Mouse (Mus musculus): ENCODE data around the gene Acyp2.

Gene Acyp2

GRCm38 (mm10) chr11:30580008-30580407 lies 69.4 kb downstream of the Acyp2 start:
- DNase-seq (ENCODE audit: extremely low spot score, low read depth, low spot score), result no peak

DNA sequence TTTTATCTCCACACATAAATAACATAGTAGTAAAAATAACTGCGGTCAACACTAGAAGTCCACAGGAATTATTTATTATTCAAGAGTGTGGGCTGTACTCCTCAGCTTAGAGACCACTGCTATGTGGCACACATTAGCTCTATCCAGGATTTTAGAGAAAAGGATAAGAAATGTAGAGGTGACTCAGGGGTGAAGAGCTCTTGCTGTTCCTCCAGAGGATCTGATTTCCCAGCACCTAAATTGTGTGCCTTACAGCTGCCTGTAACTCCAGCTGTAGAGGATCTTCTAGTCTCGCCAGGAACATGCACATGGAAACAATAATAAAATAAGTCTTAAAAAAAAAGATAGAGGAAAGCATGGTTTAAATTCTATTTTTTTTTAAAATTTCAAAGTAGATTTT lies 70.5 kb downstream of the Acyp2 start:
- DNase-seq (ENCODE audit: extremely low spot score, low read depth, low spot score), result no peak

DNA sequence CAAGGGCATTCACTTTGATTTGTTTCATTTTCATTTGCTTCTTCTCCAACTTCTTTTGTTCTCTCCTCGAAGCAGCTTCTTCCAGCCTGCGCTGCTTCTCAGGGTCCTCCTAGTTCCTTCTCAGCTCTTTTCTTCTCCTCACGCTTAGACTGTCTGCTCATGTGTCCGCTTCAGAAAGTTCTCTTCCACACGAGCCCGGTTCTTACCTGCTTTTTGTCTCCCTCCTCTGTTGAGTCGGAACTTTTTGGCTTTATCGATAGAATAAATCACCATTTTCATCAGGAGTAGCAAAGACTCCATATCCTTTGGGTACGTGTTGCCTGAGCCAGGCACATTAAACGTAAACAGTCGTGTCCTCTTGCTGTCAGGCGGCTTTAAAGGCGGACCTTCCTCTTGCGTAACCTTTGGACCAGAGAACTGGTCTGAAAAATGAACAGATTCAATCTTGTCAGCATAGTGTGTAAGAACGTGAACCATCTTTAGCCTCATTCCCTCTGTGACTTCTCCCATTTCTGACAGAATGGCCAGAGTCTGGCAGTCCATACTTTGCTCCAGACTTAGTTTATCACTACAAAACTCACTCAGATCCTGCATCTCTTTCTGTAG lies 76.5 kb downstream of the Acyp2 start:
- no peak for DNase-seq (ENCODE audit: extremely low spot score, low read depth, low spot score)

GRCm38 (mm10) chr11:30570568-30570967 lies 78.8 kb downstream of the Acyp2 start:
- no peak for DNase-seq (ENCODE audit: extremely low spot score, low read depth, low spot score)

DNA sequence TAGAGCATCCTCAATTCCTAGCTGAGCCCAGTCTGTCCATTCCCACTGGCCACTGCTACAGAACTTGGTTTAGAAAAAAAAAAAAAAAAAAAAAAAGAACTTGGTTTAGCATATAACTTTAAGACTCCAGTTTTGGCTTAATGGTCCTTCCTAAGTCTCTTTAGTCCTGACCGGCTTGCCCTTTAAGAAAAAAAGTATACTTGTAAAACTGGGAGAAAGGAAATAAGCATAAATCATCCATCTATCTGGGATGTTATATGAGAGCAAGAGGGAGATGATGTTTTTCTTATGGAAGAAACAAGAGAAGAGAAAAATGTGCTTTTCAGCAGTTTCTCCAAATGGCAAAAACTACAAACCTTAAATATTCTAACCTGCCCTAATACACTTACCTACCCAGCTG lies 89.2 kb downstream of the Acyp2 start:
- no peak for DNase-seq (ENCODE audit: extremely low spot score, low read depth, low spot score)

DNA sequence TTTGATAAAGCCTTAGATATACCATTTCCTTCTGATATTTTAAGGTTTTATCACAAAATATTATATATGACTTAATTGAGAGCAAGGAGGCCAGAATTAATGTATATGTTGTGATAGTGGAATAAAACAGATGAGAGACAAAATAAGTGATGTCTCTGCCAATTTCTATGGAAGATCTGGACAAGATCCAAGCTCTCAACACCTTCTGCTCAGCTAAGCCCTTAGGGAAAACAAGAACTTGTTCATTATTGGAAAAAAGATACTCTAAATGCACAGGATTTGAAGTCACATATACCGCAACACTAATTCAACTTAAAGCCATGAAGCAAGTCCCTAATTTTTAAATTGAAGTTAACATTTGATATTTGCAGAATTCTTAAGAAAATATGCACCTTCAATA lies 96.0 kb downstream of the Acyp2 start:
- DNase-seq (ENCODE audit: extremely low spot score, low read depth, low spot score), result no peak

GRCm38 (mm10) chr11:30517133-30517532 lies 132.3 kb downstream of the Acyp2 start:
- DNase-seq (ENCODE audit: extremely low spot score, low read depth, low spot score), result no peak

DNA sequence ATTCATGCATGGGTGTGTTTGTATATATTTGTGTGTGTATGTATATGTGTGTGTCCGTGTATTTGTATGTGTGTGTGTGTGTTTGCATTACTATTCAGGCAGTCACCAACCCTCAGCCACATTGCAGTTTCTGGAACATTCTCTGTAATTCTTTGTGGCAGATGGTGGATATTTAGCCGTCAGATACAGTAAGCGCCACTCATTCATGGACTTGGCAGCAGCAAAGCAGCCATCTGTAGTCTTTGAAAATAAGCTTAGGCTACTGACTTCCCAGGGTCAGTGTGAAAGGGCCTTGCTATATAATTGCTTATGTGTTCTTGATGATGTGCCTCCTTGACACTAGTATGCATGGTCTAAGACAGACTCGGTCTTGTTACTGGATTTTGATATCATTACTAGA lies 141.2 kb downstream of the Acyp2 start:
- no peak for DNase-seq (ENCODE audit: extremely low spot score, low read depth, low spot score)

GRCm38 (mm10) chr11:30498738-30499355 lies 150.5 kb downstream of the Acyp2 start:
- no peak for DNase-seq (ENCODE audit: extremely low spot score, low read depth, low spot score)

DNA sequence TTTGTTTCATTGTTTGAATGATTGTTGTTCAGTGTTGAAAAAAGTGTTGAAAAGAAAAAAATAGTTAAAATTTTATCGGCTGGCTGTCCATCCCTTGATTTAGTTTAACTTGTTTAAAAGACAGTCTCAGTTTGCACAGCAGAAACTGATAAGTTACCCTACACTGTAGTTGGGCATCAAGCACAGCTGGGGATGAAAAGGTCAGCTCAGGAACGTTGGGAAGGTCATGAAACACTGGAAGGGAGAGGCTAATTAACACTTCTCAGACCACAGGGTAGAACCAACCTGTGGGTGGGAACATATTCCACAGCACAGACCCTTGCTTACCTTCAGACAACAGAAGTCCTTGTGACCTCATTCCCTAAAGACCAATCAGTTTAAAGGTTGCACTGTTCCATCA lies 152.2 kb downstream of the Acyp2 start:
- no peak for DNase-seq (ENCODE audit: extremely low spot score, low read depth, low spot score)

DNA sequence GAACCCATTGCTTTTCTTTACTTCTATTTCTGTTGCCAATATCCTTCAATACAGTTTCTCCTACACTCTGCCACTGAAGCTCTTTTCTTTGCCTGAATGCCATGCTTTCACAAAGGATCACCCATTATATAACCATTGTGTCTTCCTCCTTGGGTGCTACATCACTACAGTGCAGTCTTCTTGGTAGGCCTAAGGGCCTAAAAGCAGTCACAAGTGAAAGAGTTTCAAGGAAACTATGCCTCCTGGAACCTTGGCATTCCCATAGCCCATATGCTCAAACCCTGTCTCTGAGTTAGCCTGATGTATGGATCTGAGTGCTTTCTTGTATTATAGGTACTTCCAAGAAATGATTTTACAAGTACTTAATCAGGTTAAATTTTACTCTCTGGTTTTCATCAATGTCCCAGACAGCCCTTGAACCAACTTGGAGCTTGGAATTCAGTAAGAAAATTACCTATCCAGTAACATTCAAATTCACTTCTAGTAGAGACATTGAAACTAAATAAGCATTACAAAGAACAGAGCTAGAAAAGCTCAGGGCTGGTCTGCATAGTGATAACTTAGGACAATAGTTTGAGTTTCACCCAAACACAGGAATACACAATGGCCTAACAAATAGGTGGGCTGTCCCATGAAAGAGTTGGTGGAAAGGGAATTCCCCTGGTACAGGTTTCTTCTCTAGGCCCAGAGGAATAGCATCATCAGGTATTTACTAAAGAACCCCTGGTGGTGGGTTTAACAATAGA lies 157.7 kb downstream of the Acyp2 start:
- DNase-seq (ENCODE audit: extremely low spot score, low read depth, low spot score), result no peak

DNA sequence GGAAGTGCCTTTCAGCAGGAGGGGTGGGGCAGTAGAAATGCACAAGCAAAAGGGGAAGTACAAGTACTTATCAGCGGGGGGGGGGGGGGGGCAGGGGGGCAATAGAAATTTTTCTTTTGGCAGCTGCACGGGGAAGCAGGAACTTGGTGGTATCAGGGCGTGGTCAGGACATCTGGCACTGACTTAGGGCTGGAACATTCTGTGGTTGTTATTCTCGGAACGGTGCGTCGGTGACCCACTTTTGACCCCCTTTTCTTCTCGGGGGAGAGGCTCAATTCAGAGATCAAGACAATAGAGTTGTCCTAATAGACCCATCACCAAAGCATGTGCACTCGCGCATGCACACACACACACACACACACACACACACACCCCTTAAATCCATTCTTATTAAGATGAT lies 161.2 kb downstream of the Acyp2 start:
- no peak for DNase-seq (ENCODE audit: extremely low spot score, low read depth, low spot score)

DNA sequence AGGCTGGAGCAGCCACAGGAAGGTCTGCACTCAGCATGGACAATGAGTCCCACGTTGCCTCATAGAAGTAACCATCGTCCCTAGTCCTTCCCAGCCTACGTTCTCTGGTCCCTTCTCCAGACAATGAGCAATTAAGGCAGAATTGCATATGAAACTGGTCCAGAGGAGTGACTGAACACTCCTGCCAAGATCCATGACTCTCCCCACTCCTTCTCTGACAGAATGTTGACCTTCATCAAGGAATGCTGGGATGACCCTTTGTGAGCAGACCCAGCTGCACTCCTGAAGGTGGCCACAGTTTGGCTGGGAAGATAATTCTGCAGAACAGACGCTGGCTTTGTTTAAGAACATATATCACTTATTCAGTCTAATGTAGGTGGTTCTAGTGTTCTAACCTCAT lies 166.1 kb downstream of the Acyp2 start:
- DNase-seq (ENCODE audit: extremely low spot score, low read depth, low spot score), result no peak

DNA sequence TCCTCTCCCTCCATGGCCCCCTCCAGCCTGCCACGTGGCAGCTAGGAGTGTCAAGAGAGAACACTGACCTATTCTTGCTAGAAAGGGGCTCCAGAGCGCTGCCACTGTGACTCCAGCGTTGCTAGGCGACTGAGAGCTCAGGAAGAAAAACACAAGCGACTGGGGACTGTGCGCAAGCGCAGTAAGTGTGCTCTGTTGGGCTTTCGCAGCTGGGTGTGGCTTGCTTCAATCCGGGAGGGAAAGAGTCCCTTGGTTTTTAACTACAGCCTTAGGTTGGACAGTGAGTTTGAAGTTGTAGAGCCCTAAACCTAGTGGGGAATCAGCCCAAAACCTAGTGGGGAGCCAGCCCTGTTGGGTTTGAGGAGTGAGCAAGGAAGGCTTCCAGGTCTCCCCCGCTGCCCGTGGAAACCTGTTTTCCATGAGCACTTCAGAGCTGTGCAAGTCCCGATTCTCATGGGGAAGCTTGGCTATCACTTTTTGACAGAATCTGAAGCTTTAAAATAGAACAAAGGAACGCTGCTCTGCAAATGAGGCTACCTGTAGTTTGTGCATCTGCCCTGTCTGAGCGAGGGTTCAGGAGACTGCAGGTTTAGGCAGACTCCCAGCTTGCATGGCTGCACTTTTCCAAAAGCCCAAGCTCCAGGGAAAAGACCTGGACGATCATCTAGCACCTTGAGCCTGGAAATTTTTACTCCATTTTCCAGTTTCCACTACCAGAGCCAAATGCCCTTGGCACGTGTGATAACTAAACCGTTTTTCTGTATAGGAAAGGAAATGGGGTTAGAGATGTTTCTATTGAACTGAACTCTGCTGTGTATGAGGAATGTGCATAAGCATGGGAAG lies 177.4 kb downstream of the Acyp2 start, which contains the start of gene 4930505A04Rik:
TSS of gene 4930505A04Rik (minus strand) at position 77 of the 843 bp plus-strand sequence.
- peak; percentile 92 for DNase-seq (ENCODE audit: extremely low spot score, low read depth, low spot score)

- DNase-seq (ENCODE audit: extremely low spot score, low read depth, low spot score), result no peak
Measured at GRCm38 (mm10) chr11:30471187-30471586, 178.2 kb downstream of the Acyp2 start.

All from hindlimb bud, embryonic 11.5 days (tissue).